Mouse (Mus musculus) cerebellum, postnatal 10 days (tissue): ENCODE measurements around the gene Ndufa12.
A peak's percentile ranks its signal among the peaks of the same experiment; 100 is the strongest.

Source experiments
- DNase-seq, 2 experiments: peaks; one replicate each; pipeline ENCODE4 v3.0.0; 2021; ENCODE audit warnings: mixed read lengths in 2 of 2

Ndufa12 gene

DNA sequence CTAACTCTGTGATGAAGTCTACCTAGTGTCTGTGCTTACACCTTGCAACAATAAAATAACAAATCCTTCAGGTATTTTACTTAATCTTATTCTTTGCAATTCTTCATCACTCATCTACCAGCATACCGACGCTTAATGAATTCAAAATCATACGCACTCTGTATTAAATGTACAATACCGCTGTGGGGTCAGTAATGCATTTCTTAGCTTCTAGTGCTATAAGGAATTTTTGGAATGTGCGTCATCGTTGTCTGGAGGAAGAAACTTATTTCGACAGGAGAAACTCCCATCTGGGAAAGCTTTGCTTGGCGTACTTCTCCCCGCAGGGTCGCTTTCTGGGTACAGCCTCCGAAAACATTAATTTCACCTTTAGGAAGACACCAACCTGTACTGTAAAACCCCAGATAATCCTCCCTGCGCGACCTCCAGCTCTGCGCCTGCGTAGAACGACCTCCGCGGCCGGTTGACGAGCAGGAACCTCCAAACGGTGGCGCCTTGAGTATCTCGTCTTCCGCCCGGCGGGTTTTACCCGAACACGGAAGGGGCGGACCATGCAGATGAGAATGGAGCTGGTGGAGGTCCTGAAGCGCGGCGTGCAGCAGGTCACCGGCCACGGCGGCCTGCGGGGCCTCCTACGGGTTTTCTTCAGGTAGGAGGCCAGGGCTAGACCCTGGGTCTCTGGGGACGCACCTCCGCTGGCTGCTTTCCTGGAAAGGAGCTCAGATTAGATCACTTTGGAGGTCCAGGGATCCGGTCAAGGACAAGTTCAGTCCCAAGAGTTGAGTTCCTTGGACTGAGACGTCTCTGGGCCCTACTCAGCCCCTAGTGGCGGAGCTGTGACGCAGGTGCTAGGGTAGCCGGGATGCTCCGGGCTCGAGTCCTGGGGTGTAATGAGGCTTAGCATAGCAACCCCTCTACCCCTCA lies at the start of gene Ndufa12:
Ndufa12 (plus strand) TSS at position 239 of the 924 bp plus-strand sequence.
- peak; percentile 96 to 97 for DNase-seq

DNA sequence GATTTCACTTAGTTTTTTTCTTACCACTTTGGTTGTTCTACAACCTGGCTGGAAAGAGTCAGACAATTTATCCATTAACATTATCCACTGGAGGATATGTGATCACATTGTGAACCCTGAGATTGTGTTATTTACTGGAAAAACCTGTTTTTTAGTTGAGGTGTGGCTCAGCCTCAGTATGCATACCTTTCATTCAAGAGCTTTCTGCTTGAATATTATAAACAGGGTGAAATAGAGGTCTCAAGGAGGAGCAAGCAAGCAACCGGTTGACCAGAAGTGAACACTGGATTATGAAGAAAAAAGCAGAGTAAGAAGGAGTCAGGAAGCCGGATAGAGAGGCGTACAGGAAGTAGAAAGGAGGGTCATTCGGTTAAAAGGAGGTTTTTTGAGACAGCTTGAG lies 47.0 kb upstream of the Ndufa12 start:
- DNase-seq = no peak

DNA sequence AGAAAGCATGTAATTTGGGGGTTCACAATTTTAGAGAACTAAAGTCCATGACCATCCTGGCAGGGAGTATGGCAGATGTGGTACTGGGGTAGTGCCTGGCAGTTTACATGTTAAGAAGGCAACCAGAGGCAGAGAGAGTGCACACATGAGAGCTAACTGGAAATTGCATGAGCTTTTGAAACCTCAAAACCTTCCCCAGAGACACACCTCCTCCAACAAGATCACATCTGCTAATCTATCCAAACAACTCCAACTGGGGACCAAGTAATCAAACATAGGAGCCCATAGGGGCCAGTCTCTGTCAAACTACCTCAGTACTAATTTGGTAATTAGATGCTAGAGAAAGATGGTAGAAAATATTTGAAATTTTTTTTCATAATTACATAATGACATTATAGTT lies 44.7 kb upstream of the Ndufa12 start:
- DNase-seq = no peak

GRCm38 (mm10) chr10:94158962-94159361 lies 39.6 kb upstream of the Ndufa12 start:
- DNase-seq = no peak

- DNase-seq = no peak
These were observed 39.1 kb upstream of the Ndufa12 start for GRCm38 (mm10) chr10:94159406-94159805.

DNA sequence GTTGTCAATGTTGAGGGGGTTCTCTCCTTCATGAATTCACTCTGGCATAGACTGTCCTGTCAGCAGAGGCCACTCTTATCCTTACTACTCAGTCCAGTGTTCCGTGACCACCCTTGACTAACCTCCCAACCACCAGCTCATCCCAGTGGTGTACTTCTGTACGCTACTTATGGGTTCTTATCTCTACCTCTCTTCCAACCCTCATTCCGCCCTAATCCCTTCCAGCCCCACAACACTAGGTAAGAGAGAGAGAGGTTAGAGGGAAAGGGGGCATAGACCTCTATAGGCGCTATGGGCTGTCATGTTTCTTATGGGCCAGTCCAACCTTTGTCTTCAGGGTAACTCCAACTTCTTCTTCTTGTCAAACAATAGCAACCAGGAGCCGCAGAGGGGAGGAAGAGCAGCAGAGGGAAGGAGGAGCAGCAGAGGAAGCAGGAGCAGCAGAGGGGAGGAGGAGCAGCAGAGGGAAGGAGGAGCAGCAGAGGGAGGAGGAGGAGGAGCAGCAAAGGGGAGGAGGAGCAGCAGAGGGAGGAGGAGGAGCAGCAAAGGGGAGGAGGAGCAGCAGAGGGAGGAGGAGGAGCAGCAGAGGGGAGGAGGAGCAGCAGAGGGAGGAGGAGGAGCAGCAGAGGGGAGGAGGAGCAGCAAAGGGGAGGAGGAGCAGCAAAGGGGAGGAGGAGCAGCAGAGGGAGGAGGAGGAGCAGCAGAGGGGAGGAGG lies 37.3 kb upstream of the Ndufa12 start:
- DNase-seq = no peak

DNA sequence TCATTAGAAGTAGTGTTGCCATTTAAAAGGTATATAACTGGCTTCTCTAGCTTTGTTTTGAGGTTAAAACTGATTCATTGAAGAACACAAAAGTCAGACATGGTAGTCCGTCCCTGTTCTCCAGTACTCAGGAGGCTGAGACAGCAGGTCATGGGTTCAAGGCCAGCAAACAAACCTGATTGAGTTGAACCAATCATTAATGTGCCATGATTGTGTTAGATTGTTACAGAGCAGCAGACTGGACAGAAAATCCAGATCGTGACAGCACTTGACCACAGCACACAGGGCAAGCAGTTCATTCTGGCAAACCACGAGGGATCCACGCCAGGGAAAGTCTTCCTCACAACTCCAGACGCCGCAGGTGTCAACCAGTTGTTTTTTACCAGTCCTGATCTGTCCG lies 36.5 kb upstream of the Ndufa12 start:
- no peak for DNase-seq

GRCm38 (mm10) chr10:94164104-94164845 lies 34.2 kb upstream of the Ndufa12 start:
- no peak for DNase-seq

- DNase-seq = no peak
These were observed 33.1 kb upstream of the Ndufa12 start for GRCm38 (mm10) chr10:94165426-94165825.

GRCm38 (mm10) chr10:94167051-94167750 lies 31.3 kb upstream of the Ndufa12 start:
- peak; percentile 42 to 58 for DNase-seq

DNA sequence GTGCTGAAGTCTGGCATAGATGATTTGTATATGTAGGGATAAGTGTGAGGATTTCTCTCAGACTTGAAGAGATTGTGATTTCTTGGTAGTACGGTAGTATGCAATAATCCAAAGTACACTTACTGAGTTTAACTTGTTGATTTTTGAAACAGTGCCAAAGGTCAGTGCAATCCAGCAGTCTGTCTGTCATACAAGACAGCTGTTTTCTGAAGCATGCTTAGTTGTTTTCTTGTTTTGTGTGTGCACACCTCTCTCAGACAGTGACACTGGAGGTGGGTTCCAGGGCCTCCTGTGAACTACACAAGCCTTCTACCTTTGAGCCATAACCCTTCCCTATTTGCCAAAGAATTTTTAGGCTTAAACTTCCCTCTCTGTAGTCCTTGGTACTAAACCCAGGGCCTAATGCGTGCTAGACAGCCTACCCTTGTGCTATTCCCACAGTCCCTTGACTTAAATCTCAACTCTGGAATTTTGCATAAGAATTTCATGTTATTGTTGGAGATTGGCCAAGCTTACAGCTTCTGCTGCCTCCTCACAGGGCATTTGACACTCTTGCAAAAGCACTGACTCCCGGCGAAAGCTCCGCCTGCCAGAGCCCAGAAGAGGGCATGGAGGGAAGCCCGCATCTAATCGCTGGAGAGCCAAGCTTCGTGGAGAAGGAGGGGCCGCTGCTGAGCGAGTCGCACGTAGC lies 26.9 kb upstream of the Ndufa12 start:
- peak in 1 of 2 experiments; percentile 16 for DNase-seq

DNA sequence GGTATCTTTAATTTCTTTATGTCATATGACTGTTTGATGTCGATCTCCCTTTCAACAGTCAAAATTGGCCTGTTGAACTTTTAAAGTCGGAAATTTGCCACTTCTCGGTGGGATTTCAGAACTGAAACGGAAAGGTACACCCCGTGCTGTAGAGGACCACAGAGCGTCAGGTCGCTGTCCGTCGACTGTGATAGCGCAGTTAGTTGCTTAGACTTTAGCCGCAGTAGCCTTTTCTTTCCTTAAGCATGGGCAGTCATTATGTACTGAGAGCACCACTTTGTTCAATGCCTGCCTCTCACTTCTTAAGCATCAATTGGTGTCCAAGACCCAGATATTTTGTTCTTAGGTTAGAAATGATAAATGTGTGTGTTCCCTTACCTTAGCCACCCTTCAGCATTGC lies 26.4 kb upstream of the Ndufa12 start:
- no peak for DNase-seq

GRCm38 (mm10) chr10:94172706-94173105 lies 25.8 kb upstream of the Ndufa12 start:
- DNase-seq = peak in 1 of 2 experiments; percentile 16

GRCm38 (mm10) chr10:94174652-94175051 lies 23.9 kb upstream of the Ndufa12 start:
- no peak for DNase-seq

GRCm38 (mm10) chr10:94183199-94183598 lies 15.3 kb upstream of the Ndufa12 start:
- DNase-seq = no peak

GRCm38 (mm10) chr10:94204973-94205372 lies 6.5 kb downstream of the Ndufa12 start:
- DNase-seq = no peak

GRCm38 (mm10) chr10:94210718-94211618 lies 12.4 kb downstream of the Ndufa12 start:
- peak; percentile 51 to 59 for DNase-seq

GRCm38 (mm10) chr10:94211725-94212124 lies 13.2 kb downstream of the Ndufa12 start:
- DNase-seq = no peak

DNA sequence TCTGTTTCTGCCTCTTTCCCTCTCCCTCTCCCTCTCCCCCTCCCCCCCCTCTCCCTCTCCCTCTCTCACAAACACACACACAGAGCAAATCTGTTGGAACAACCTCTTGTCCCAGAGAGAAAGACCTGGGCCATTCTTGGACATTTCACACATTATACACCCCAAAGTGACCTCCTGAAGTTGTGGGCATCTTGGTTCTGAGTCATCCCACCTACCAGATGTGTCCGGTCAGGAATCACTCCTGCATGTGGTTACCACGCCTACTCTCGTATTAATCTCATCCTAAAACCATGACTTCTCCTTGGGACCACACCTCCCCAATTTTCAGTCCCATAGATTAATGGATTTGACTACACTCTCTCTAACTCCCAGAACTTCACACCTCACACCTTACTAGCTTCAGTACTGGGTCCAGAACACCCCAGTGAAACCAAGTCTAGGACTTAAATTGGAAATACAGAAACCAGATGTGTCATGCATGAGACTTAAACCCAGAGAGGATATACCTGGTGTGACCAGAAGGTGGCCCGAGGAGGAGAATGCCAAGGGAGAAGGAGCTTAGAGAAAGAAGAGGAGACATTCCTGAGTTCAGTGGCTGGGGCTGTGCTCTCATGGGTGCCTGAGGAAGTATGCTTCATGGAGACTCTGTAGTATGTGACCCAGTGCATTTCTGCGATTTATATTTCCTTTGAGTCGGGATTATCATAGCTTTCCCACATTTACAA lies 26.7 kb downstream of the Ndufa12 start:
- DNase-seq = peak in 1 of 2 experiments; percentile 23
